Mouse (Mus musculus) effector memory CD4-positive, alpha-beta T cell, adult 7 months (primary cell): ENCODE measurements around the gene R3hcc1l. TPM values are rescaled to one million over a fixed set of nuclear protein-coding genes. Genes with fewer than 3 reads are reported as not detected.

Source experiments
- polyA plus RNA-seq: library from polyadenylated mRNA; unstranded; fragments of 100-300 nt; shearing (Covaris generic); gene quantifications from one replicate; pipeline ENCODE4 v1.2.1, GENCODE M21; 2017

R3hcc1l gene
- polyA plus RNA-seq: 45.3 TPM

GRCm38 (mm10) chr19:42518620-42519310 is at the start of gene R3hcc1l:
TSS of gene R3hcc1l (plus strand) at chr19:42518759.

GRCm38 (mm10) chr19:42612654-42613053 is 94.1 kb downstream of the R3hcc1l start, which contains the start of gene Loxl4:
TSS of gene Loxl4 (minus strand) at chr19:42612813.

Other genes with a start within 250 kb of the R3hcc1l start
- 0.21 TPM for gene Crtac1, start 87.0 kb upstream of the R3hcc1l start, polyA plus RNA-seq
- 0.17 TPM for gene Loxl4, start 94.1 kb downstream of the R3hcc1l start, polyA plus RNA-seq
- 0.49 TPM for gene Pyroxd2, start 234.0 kb downstream of the R3hcc1l start, polyA plus RNA-seq